Mouse (Mus musculus): Measurements from ENCODE around the gene Ccdc189. TPM values are rescaled to one million over a fixed set of nuclear protein-coding genes. Genes with fewer than 3 reads are reported as not detected.

The Ccdc189 gene
- polyA plus RNA-seq, 1 experiment: 3.3 TPM

GRCm38 (mm10) chr7:127613501-127613900 is 25.1 kb upstream of the Ccdc189 start:
- TF ChIP-seq POLR2A (IDR thresholded peaks at IDR 0.05; ENCODE audit: insufficient read depth, low read length) (no peak), EP300 (IDR thresholded peaks at IDR 0.05; ENCODE audit: insufficient read depth, low read depth, low read length) (no peak), CTCF (IDR thresholded peaks at IDR 0.05; ENCODE audit: low read depth, low read length) (no peak)
- Histone ChIP-seq H3K27ac (ENCODE audit: insufficient read depth, low read length) (no peak overlapping the region), H3K4me3 (ENCODE audit: low read depth, low read length) (no peak overlapping the region), H3K9ac (ENCODE audit: low read depth, poor library complexity, severe bottlenecking) (no peak overlapping the region), H3K4me1 (ENCODE audit: control insufficient read depth, insufficient read depth, low read length) (no peaks in the 10 kb centered on the region), H3K9me3 (replicated peaks; ENCODE audit: control insufficient read depth, insufficient read depth, low read length, poor library complexity, severe bottlenecking) (peaks cover 60% of the 10 kb centered on the region), H3K27me3 (ENCODE audit: control insufficient read depth, insufficient read depth, low read length, poor library complexity, severe bottlenecking) (no peaks in the 10 kb centered on the region; the same call in 1 of the 2 replicates), H3K36me3 (ENCODE audit: control insufficient read depth, insufficient read depth, low read length, poor library complexity, severe bottlenecking) (no peaks in the 10 kb centered on the region)

DNA sequence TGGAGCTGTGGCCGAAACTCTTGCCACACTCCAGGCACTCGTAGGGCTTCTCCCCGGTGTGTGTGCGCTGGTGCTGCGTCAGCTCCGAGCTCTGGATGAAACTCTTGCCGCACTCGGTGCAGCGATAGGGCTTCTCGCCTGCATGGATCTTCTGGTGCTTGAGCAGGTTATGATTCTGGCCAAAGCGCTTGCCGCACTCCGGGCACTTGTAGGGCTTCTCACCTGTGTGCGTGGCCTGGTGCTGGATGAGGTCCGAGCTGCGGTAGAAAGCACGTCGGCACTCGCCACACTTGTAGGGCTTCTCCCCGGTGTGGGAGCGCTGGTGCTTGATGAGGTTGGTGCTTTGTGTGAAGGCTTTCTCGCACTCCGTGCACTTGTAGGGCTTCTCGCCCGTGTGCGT is 23.2 kb upstream of the Ccdc189 start:
- H3K27ac ChIP-seq (ENCODE audit: insufficient read depth, low read length): no peak overlapping the region
- H3K9me3 ChIP-seq (replicated peaks; ENCODE audit: control insufficient read depth, insufficient read depth, low read length, poor library complexity, severe bottlenecking): peaks cover 50% of the 10 kb centered on the region
- no peaks in the 10 kb centered on the region for H3K36me3 ChIP-seq (ENCODE audit: control insufficient read depth, insufficient read depth, low read length, poor library complexity, severe bottlenecking)
- no peak overlapping the region for H3K9ac ChIP-seq (ENCODE audit: low read depth, poor library complexity, severe bottlenecking)
- H3K4me3 ChIP-seq (ENCODE audit: low read depth, low read length): no peak overlapping the region
- TF ChIP-seq POLR2A (IDR thresholded peaks at IDR 0.05; ENCODE audit: insufficient read depth, low read length) (no peak), CTCF (IDR thresholded peaks at IDR 0.05; ENCODE audit: low read depth, low read length) (no peak), EP300 (IDR thresholded peaks at IDR 0.05; ENCODE audit: insufficient read depth, low read depth, low read length) (no peak)
- H3K4me1 ChIP-seq (ENCODE audit: control insufficient read depth, insufficient read depth, low read length): no peaks in the 10 kb centered on the region
- no peaks in the 10 kb centered on the region; the same call in 1 of the 2 replicates for H3K27me3 ChIP-seq (ENCODE audit: control insufficient read depth, insufficient read depth, low read length, poor library complexity, severe bottlenecking)

DNA sequence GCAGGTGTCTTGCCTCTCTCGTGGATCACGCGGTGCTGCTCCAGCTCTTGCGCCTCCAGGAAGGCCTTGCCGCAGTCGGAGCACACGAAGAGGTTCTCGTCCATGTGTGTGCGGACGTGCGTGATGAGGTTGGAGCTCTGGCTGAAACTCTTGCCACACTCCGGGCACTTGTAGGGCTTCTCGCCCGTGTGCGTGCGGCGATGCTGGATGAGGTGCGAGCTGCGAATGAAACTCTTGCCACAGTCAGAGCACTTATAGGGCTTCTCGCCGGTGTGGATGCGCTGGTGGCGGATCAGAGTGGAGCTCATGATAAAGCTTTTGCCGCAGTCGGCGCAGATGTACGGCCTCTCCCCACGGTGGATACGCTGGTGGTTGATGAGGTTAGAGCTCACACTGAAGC is 22.6 kb upstream of the Ccdc189 start:
- Histone ChIP-seq H3K27ac (ENCODE audit: insufficient read depth, low read length) (no peak overlapping the region), H3K36me3 (ENCODE audit: control insufficient read depth, insufficient read depth, low read length, poor library complexity, severe bottlenecking) (no peaks in the 10 kb centered on the region), H3K27me3 (ENCODE audit: control insufficient read depth, insufficient read depth, low read length, poor library complexity, severe bottlenecking) (no peaks in the 10 kb centered on the region), H3K9me3 (replicated peaks; ENCODE audit: control insufficient read depth, insufficient read depth, low read length, poor library complexity, severe bottlenecking) (peaks cover 50% of the 10 kb centered on the region), H3K4me1 (ENCODE audit: control insufficient read depth, insufficient read depth, low read length) (no peaks in the 10 kb centered on the region), H3K4me3 (ENCODE audit: low read depth, low read length) (no peak overlapping the region), H3K9ac (ENCODE audit: low read depth, poor library complexity, severe bottlenecking) (no peak overlapping the region)
- TF ChIP-seq POLR2A (IDR thresholded peaks at IDR 0.05; ENCODE audit: insufficient read depth, low read length) (no peak), CTCF (IDR thresholded peaks at IDR 0.05; ENCODE audit: low read depth, low read length) (no peak), EP300 (IDR thresholded peaks at IDR 0.05; ENCODE audit: insufficient read depth, low read depth, low read length) (no peak)

- Histone ChIP-seq H3K4me1 (ENCODE audit: control insufficient read depth, insufficient read depth, low read length) (no peaks in the 10 kb centered on the region), H3K9ac (ENCODE audit: low read depth, poor library complexity, severe bottlenecking) (no peak overlapping the region), H3K9me3 (replicated peaks; ENCODE audit: control insufficient read depth, insufficient read depth, low read length, poor library complexity, severe bottlenecking) (peaks cover 33% of the 10 kb centered on the region), H3K27ac (ENCODE audit: insufficient read depth, low read length) (no peak overlapping the region), H3K36me3 (ENCODE audit: control insufficient read depth, insufficient read depth, low read length, poor library complexity, severe bottlenecking) (no peaks in the 10 kb centered on the region), H3K27me3 (ENCODE audit: control insufficient read depth, insufficient read depth, low read length, poor library complexity, severe bottlenecking) (no peaks in the 10 kb centered on the region), H3K4me3 (ENCODE audit: low read depth, low read length) (no peak overlapping the region)
- no peak for TF ChIP-seq CTCF (IDR thresholded peaks at IDR 0.05; ENCODE audit: low read depth, low read length)
- TF ChIP-seq EP300 (IDR thresholded peaks at IDR 0.05; ENCODE audit: insufficient read depth, low read depth, low read length): no peak
- no peak for TF ChIP-seq POLR2A (IDR thresholded peaks at IDR 0.05; ENCODE audit: insufficient read depth, low read length)
These were observed 18.8 kb upstream of the Ccdc189 start for GRCm38 (mm10) chr7:127607150-127607549.

GRCm38 (mm10) chr7:127604256-127604655 is 15.9 kb upstream of the Ccdc189 start:
- Histone ChIP-seq H3K36me3 (ENCODE audit: control insufficient read depth, insufficient read depth, low read length, poor library complexity, severe bottlenecking) (0 out of 2 replicates have a peak, but pooled peaks cover 2% of the 10 kb centered on the region), H3K27me3 (ENCODE audit: control insufficient read depth, insufficient read depth, low read length, poor library complexity, severe bottlenecking) (no peaks in the 10 kb centered on the region), H3K4me3 (ENCODE audit: low read depth, low read length) (no peak overlapping the region), H3K4me1 (ENCODE audit: control insufficient read depth, insufficient read depth, low read length) (no peaks in the 10 kb centered on the region), H3K9ac (ENCODE audit: low read depth, poor library complexity, severe bottlenecking) (no peak overlapping the region), H3K9me3 (replicated peaks; ENCODE audit: control insufficient read depth, insufficient read depth, low read length, poor library complexity, severe bottlenecking) (peaks cover 4% of the 10 kb centered on the region; the same call in 1 of the 2 replicates), H3K27ac (ENCODE audit: insufficient read depth, low read length) (no peak overlapping the region)
- TF ChIP-seq POLR2A (IDR thresholded peaks at IDR 0.05; ENCODE audit: insufficient read depth, low read length) (no peak), EP300 (IDR thresholded peaks at IDR 0.05; ENCODE audit: insufficient read depth, low read depth, low read length) (no peak), CTCF (IDR thresholded peaks at IDR 0.05; ENCODE audit: low read depth, low read length) (no peak)

DNA sequence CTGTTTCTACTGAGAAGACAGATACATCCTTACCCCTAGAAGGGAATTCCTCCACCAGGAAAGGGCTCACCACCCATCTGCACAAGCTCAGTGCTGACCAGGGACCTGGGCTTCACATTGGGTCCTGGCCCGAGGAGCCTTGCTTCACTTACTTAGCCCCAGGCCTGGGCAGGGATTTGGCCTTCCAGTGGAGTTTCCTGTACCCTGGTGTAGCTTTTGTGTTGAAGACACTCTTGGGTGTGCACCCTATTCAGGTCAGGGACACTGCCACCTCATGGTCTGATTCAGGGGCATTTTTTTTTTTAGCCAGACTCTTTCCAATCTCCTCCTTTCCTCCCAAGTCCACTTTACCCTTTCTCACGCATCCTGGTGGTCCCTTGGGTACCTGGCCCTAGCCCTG is 14.5 kb upstream of the Ccdc189 start:
- Histone ChIP-seq H3K36me3 (ENCODE audit: control insufficient read depth, insufficient read depth, low read length, poor library complexity, severe bottlenecking) (peaks cover 5% of the 10 kb centered on the region; the same call in 1 of the 2 replicates), H3K9me3 (replicated peaks; ENCODE audit: control insufficient read depth, insufficient read depth, low read length, poor library complexity, severe bottlenecking) (no peaks in the 10 kb centered on the region), H3K27ac (ENCODE audit: insufficient read depth, low read length) (no peak overlapping the region), H3K4me1 (ENCODE audit: control insufficient read depth, insufficient read depth, low read length) (no peaks in the 10 kb centered on the region), H3K9ac (ENCODE audit: low read depth, poor library complexity, severe bottlenecking) (no peak overlapping the region), H3K4me3 (ENCODE audit: low read depth, low read length) (no peak overlapping the region), H3K27me3 (ENCODE audit: control insufficient read depth, insufficient read depth, low read length, poor library complexity, severe bottlenecking) (no peaks in the 10 kb centered on the region)
- TF ChIP-seq EP300 (IDR thresholded peaks at IDR 0.05; ENCODE audit: insufficient read depth, low read depth, low read length) (no peak), POLR2A (IDR thresholded peaks at IDR 0.05; ENCODE audit: insufficient read depth, low read length) (no peak), CTCF (IDR thresholded peaks at IDR 0.05; ENCODE audit: low read depth, low read length) (no peak)

All from ES-Bruce4 (cell line).